Mouse (Mus musculus) ovary, postnatal 10 days (tissue): ENCODE results near the gene Tmem11.
"Not testable (repeated sequence)": the region's sequence is repeated elsewhere in the genome, so short reads cannot be mapped to it uniquely, and the experiment has no call there.

ENCODE experiments used
- DNase-seq: peaks from one replicate; pipeline ENCODE4 v3.0.0; 2022; ENCODE audit warnings: low spot score

Tmem11 gene

DNA sequence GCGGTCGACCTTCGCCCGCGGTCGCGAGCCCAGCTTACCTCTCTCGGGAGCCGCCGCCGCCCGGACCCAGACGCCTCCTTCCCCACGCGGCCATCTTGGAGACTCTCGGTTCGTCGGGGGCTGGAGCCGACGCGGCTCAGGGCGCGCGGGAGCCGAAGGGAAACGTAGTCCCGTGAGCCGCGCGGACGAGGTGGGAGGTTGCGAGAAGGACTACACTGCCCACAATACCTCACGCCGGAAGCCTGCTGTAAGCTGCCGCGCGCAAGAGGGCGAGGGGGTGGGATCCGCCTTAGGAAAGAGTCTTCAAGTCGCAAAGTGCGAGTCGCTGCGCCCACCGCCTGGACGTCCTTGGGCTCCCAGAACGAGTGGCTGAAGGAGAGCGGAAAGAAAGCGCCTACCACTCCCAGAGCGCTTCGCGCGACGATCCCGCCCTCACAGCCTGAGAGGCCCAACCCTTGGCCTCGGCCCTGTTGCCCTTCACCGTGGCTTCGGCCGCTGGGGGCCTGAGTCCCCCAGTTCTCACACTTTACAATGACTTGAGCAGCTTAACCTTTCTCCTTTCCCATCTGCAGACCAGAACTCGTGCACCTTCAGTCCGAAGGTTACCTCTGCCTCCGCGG lies at the start of gene Tmem11:
Tmem11 (minus strand) TSS at position 598 of the 620 bp plus-strand sequence.
- peak; percentile 75 for DNase-seq

DNA sequence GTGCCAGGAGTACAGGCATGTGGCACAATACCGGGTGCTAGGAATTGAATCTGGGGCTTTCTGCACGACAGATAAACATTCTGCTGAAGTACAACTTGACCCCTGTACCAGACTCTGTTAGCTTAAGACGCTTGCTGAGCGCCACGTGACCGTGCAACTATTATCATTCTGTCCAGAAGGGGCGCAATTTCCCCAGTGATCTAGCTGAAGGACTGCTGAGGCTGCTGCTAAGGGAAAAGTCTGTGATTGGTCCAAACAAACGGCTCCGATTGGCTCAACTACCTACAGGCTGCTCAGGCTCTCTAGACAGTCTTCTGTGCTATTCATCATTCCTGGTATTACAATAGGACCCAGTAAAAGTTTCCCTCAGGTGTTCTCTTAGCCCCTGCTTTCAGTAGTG lies 48.2 kb upstream of the Tmem11 start:
- peak; percentile 78 for DNase-seq

DNA sequence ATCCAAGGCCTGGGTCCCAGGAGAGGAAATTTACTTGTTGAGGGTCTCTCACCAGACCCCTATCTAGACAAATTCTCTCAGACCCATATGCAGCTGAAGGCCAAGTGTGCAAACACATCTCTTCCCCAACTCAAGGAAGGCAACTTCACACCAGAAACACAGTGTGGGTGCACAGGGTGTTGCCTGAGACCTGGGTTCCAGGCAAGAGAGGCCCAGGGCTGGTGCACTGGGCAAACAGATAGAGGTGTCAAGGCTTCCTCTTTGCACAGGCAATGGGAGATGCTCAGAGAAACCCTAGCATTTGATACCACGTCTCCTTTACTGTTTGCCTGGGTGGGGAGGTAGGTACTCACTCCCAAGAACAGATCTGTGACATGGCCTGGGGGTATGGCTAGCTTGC lies 45.9 kb upstream of the Tmem11 start:
- DNase-seq: no peak

DNA sequence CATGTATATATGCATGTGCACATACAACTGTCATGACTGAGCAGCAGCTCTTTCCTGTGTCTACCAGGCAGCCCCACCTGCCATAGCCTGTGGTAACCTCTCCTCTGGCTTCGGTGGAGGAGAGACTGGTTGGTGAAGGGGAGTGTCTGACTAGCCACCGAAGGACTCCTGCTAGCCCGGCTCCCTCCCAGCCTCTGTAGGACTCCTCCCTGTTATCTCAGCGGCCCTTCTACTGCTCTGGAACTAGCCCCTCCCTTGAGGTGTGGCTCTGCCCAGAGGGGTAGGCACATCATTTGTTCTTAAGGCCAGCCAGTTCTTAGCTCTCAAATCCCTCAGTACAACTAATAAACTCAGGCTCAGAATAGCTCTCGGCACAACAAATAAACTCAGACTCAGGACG lies 45.4 kb upstream of the Tmem11 start:
- DNase-seq: no peak

DNA sequence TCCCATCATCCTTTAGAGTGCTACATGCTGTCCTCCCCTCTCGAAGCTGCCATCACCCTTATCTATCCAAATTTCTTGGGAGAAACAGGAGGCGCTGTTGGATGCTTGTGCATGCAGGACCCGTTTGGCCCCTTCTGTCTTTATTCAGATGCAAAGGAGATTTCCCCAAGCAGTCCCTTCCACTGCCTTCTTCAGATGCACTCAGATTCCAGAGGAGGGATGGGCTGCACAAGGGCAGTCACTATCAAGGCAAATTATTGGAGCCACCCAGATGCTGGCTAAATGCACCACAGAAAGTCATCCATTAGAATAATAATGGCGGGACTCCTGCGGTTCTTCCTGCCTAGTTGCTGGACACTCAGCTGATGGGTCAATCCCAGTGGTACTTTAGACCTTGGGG lies 43.9 kb upstream of the Tmem11 start:
- no peak for DNase-seq

DNA sequence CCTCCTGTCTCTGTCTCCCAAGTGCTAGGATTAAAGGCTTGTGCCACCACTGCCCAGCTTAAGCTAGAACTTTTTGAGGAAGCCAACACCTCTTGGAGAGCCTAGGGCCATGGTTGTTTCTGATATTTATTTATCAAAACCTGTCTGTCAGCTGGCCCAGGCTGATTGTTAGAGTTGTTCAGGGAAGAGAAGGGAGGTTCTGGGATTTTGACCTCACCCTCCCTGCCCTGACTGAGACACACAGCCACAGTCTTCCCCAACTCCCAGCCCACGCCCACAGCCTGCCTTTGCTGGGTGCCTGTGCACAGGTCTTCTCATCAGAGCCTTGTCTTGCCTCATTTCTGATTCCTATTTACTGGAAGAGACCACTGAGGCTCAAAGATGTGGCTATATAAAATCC lies 43.1 kb upstream of the Tmem11 start:
- DNase-seq: no peak

DNA sequence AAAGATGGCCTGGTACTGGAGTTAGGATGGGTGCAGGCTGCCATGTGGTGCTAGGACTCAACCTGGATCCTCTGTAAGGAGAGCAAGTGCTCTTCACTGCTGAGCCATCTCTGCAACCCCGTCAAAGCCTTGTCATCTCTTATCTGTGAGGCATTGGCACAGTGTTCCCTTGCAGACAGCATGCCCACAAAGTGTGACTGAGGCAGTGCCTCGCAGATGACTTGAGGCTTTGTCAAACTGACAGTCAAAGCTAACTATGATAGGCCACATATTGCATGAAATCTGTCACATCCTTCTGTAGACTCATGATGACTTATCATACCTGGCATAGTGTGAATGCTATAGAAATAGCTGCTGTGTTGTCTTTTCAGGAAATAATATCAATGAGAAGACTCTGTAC lies 40.9 kb upstream of the Tmem11 start:
- DNase-seq: no peak

DNA sequence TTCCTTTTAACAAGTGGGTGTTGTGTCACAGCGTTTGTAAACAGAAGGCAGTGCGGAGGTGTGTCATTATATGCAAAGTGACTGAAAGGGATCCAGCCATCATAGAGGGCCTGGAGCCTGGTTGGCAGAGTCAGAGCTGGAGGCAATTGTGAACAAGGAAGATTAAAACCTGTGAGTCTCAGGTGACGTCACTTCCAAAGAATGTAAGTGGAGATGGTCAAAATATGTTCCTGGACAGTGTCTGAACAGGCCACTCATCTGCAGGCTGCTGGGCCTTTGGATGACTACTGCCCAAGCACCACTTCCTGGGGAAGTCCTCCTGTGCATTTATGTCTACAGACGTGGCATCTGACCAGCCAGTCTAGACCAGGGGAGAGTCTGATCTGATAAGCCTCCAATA lies 36.1 kb upstream of the Tmem11 start:
- DNase-seq: no peak

DNA sequence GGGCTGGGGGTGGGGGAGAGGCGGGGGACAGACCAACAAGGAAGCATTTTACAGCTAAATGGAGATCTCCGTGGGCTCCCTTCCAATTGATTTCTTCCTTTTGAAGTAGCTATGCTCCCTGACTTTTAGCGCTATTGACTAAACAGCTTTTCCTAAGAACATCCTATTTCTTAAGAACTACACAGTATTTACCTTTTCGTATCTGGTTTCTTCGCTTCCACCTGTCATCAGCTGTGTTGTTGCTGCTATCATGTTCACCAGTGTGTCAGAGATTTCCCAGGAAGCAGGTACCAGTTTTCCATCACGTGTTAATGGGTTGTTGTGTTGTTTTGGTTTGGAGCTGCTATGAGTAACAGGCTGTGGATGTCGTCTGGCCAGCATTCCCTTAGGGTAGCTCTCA lies 35.4 kb upstream of the Tmem11 start, which contains the start of gene Natd1:
Natd1 (minus strand) TSS at position 260 of the 400 bp plus-strand sequence.
- no peak for DNase-seq

DNA sequence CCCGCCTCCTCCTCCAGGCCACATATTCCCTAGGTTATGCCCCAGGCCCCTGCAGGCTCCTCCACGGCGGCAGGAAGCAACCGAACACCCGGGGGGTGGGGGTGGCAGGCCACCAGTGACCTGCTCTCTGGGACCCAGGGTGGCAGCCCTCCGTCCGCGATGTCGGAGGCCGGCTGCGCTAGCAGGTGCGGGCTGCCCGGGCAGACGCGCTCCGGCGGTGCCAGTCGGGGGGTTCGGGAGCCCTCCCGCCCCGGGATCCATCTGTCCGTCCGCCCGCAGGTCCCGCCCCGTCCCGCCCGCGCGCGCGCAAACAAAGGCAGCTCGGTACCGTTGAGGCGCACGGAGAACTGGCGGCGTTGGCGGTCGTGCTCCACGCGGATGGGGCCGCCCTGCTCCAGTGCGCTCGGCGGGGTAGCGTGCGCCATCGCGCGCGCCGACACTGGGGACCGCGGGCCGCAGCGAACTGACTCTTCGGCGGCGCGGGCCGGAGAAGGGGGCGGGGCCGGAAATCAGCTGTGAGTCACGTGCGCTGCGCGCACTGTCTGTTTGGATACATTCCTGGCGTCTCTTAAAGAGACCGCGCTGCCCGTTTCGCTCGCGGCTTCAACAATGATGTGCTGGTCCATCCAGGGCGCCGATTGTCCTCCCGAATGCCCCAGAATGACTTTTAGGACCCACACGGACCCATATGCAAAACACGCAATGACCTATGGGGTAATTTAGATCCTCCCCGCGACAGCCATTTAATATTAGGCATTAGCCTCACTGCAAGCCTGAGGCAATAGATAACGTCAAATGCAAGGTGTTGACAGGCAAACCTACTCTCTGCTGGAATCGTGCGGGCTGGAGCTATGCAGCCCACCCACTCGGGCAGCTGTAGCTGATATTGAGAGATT lies 34.5 kb upstream of the Tmem11 start:
- DNase-seq: peak; percentile 78

DNA sequence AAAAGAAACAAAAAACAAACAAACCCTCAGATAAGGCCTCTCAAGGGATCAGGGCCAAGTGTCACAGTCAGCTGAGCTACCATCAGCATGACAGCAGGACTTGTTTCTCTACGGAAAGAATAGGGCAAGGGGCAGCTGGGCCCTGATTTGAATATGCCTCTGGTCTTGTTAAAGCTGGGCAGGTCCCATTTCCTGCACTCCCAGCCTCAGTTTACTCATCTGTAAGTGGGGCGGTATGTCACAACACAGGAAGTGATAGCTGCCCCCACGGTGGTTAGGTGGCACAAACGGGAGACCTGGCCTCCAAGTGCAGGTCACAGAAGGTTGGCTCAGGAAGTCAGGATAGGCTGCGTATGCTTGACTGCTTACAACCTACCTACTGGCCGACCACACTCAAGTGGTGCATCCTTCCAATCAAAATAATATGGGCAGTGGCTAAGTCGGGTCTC lies 33.5 kb upstream of the Tmem11 start:
- DNase-seq: no peak

DNA sequence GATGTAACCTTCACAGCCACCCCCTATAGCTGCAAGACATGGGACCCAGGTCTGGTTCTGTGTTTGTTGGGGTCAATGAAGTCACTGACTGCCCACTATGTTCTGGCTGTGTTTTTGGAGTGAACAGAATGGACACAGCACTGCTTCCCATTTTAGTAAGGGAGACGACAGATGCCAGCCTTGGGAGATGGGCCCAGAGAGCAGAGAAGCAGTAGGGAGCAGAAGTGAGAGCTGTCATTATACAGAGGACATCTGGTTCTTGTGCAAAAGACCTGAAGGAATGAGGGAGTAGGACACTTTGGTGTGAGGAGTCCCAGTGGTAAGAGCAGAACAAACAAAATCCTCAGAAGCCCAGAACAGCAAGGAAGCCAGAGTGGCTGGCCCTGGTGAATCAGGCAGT lies 30.6 kb upstream of the Tmem11 start:
- no peak for DNase-seq

DNA sequence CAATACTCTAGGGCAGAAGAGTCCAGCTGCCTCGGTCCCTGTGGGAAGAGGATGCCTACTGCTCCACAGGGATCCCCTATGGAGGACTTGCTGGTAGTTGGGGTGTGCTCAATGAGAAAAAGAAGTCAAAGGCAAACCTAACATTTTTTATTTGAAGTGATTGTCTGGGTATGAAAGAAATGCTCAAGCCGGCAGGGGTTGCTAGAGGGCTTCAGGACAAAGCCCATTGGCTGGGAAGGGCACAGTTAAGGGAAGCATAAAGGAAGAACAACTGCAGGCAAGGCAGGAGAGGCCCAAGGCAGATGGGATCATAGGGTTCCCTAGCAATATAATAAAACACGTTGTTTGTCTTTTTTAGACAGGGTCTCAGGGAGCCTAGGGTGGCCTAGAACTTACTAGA lies 29.0 kb upstream of the Tmem11 start:
- no peak for DNase-seq

DNA sequence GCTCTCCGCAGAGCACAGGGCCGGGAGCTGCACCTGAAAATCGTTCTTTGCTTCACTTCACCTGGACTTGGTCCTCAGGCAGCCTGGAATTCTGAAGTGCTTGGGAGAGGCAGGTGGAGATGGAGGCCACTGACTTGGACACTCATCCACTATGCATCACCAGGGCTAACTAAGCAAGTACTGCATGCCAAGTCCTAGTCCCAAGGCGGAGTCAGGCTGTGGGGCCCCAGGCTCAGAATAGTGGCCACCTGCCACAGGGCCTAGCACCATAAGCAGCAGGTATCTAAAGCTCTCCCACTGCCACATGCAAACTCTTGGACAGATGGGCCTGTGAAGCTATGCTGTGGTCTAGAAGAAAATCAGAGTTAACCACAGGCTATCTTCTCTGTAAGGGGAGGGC lies 27.4 kb upstream of the Tmem11 start:
- no peak for DNase-seq

DNA sequence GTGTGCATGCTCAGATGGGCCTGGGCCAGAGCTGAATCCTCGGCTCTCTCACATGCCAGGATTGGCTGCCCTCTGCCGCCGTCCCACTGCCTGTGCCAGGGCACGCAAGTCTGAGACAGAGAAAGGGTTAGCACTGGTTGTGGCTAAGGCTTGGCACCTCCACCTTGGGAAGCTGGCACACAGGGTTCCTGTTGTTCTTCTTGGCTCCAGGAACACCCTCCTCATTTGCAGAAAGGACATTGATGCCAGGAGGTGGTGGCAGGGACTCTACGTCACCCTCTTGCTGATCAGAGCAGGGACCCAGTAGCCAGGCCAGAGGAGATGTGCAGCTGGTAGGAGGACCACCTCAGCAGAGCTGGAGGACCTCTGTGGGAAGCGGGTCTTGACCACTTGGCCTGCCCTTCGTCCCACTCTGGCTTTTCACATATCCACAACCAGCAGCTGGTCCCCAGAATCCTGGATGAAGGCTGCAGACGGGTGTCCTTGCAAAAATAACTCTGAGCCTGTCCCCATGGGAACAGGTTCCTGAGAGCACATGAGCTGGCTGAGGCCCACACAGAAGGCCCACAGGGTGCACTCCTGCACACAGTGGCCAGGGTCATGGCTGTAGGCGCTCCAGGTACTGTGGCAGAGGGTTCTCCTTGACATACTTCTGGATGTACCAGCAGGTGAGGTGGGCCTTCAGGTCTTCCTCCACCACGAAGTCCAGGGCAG lies 26.5 kb upstream of the Tmem11 start:
- DNase-seq: no peak

DNA sequence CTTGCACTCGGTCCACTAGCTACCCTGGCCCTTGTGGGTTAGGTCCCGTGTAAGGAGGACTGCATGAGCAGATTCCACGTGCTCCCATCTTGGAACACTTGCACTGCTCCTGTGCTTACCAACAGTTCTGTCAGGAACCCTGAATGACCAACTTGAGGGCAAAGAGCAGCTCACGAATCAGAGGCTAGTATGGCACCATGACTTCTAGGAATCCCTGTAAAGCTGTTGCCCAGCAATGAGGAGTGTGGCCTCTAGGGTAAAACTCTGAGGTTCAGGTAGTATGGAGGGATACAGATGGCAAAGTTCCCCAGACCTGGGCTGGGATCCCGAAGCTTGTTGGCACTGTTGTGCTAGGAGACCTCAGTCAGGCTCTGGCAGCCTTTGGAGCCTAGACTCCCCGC lies 24.6 kb upstream of the Tmem11 start:
- no peak for DNase-seq

DNA sequence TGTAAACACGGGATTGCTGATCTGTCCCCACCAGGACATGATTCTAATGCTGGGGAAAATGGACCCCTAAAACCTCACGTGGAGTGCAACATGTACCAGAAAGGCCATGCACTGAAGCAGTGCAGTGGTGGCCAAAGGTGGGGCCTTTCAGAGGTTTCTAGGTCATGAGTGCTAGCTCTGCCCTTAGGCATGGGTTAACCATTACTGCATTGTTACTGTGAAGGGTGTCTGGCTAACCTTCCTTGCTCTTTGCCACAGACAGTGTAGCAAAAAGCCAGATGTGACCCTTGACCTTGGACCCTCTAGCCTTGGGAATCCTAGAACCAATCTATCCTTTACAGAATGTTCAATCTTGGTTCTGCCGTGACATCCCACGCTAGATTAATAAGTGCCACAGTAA lies 23.4 kb upstream of the Tmem11 start:
- no peak for DNase-seq

DNA sequence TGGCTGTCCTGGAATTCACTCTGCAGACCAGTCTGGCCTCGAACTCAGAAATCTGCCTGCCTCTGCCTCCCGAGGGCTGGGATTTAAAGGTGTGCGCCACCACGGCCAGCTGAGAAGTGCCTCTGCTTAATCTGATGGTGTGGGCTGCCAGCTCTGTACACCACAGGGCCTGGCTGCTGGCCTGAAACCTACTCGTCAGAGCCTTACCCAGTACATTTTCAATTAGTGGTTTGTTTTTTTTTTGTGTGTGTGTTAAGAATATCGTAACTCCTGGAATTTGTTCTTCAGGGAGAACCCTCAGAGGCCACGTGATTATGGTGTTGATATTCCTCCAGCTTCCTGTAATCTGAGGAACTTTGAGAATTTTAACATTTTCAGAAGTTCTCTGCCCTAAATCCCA lies 22.9 kb upstream of the Tmem11 start:
- no peak for DNase-seq

DNA sequence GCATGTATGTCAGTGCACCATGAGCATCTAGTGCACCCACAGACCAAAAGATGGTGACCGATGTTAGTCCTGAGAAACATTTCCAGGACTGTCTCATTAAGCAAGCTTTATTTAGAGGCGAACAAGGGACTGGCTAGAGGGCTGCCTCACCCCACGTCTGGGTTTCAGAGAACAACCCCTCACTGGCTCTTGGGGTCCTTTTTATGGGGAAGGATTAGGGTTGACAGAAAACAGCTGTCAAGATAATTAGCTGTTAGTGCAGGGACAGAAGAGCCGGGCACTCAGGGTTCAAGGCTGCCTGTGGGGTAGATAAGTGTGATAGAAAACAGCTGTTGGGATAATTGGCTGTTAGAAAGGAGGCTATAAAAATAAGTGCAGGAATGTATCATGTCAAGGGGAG lies 16.8 kb upstream of the Tmem11 start:
- no peak for DNase-seq

DNA sequence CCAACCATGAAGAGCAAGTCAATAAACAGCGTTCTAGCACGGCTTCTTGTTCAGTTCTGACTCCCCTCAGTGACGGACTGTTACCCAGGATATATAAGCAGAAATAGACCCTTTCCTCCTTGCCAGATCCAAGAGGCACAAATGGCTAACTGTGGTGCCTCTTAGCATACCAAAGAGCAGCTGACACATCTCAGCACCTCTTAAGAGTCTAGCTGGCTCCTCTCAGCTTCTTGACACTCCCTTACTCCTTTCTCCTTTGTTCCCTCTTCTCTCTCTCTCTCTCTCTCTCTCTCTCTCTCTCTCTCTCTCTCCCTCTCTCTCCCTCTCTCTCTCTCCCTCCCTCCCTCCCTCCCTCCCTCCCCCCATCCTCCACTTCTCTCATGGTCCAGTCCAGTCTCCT lies 11.7 kb upstream of the Tmem11 start:
- no peak for DNase-seq

DNA sequence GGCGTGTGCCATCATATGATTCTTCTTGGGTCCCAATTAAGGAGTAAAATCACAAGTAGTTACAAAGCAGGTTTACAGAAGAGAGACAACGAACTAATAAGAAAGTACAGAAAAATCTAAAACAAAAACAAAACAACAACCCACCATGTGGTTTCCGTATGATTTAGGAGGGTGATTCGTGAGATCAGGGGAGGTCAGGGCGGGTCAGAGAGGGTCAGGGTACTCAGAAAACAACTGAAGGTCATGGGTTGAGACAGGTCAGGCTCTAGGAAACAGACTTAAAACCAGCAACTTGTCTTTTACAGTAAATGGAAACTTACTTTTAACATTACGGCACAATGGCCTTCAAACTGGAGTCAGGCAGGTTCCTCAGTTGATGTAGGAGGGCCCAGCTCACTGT lies 11.2 kb upstream of the Tmem11 start:
- DNase-seq: no peak

DNA sequence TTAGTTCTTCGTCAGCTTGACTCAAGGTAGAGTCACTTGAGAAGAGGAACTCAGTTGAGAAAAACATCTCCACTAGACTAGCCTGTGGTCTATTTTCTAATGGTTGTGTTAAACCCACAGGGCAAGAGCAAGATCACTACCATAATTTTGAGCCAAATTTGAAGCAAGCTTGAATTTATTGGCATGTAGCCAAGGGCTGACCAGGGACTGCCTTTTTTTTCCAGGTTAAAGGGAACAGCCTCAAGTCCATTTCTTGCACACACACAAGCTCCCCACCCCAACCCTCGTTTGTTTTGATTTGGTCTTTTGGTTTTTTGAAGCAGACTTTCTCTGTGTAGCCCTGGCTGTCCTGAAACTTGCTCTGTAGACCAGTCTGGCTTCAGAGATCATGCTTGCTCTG lies 10.8 kb upstream of the Tmem11 start:
- no peak for DNase-seq

DNA sequence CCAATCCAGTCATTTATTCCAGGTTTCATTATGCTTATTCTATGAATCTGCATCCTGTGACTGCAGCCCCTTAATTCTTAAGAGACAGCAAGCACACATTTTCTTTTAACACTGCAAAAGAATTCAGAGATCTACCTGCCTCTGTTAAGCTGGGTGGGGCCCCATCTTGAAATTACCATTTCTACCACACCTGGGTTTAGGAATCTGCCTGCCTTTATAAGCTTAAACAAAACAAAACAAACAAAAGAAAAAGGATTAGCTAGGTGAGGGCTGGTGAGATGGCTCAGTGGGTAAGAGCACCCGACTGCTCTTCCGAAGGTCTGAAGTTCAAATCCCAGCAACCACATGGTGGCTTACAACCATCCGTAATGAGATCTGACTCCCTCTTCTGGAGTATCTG lies 7.9 kb upstream of the Tmem11 start:
- DNase-seq: not testable (repeated sequence)
